Mouse (Mus musculus) heart, embryonic 12.5 days (tissue): ENCODE measurements around the gene 2410131K14Rik. TPM values are rescaled to one million over a fixed set of nuclear protein-coding genes. Genes with fewer than 3 reads are reported as not detected.

ENCODE experiments used
- ATAC-seq: fragments of 200-750 bp; cut with Nextera tagmentation; 2 replicates; pipeline ENCODE4 v1.8.0; 2017; ENCODE audit warnings: moderate TSS enrichment, moderate library complexity; ENCODE audit not compliant: insufficient number of reproducible peaks, low FRiP score
- H3K27ac ChIP-seq: fragments of 300-500 bp; sonication (generic); 2 replicates; pipeline ENCODE4 v1.5.1; 2016; ENCODE audit warnings: mild to moderate bottlenecking, moderate library complexity; ENCODE audit not compliant: poor library complexity, severe bottlenecking
- H3K27me3 ChIP-seq: fragments of 300-500 bp; sonication (generic); replicated peaks from 2 replicates; pipeline ENCODE4 v1.6.1; 2016; ENCODE audit warnings: mild to moderate bottlenecking, moderate library complexity
- H3K36me3 ChIP-seq: fragments of 300-500 bp; sonication (generic); 2 replicates; pipeline ENCODE4 v1.6.1; 2016; ENCODE audit warnings: mild to moderate bottlenecking, moderate library complexity
- H3K4me1 ChIP-seq: fragments of 300-500 bp; sonication (generic); replicated peaks from 2 replicates; pipeline ENCODE4 v1.6.1; 2016; ENCODE audit warnings: mild to moderate bottlenecking
- H3K4me2 ChIP-seq: fragments of 300-500 bp; sonication (generic); 2 replicates; pipeline ENCODE4 v1.6.1; 2016; ENCODE audit warnings: mild to moderate bottlenecking, moderate library complexity
- H3K4me3 ChIP-seq: fragments of 300-500 bp; sonication (generic); 2 replicates; pipeline ENCODE4 v1.5.1; 2016; ENCODE audit warnings: mild to moderate bottlenecking
- H3K9ac ChIP-seq: fragments of 300-500 bp; sonication (generic); 2 replicates; pipeline ENCODE4 v1.6.1; 2016; ENCODE audit warnings: mild to moderate bottlenecking, moderate library complexity
- H3K9me3 ChIP-seq: fragments of 300-500 bp; sonication (generic); replicated peaks from 2 replicates; pipeline ENCODE4 v1.6.1; 2016; ENCODE audit warnings: mild to moderate bottlenecking, moderate library complexity
- WGBS: fragments of 180-500 bp; shearing (Covaris S2); methylation state at CpG from one replicate; pipeline ENCODE4 v1.1.7; 2016; 5-methylcytosine and 5-hydroxymethylcytosine counted together
- polyA plus RNA-seq: library from polyadenylated mRNA; unstranded; fragments of >200 nt; fragmentation: Nextera tagmentation; extraction: Ambion mirVana; gene quantifications from 2 replicates; pipeline ENCODE4 v1.2.1, GENCODE M21; 2016

2410131K14Rik gene
- polyA plus RNA-seq, 1 experiment from 2014 or later = 6.8 TPM

DNA sequence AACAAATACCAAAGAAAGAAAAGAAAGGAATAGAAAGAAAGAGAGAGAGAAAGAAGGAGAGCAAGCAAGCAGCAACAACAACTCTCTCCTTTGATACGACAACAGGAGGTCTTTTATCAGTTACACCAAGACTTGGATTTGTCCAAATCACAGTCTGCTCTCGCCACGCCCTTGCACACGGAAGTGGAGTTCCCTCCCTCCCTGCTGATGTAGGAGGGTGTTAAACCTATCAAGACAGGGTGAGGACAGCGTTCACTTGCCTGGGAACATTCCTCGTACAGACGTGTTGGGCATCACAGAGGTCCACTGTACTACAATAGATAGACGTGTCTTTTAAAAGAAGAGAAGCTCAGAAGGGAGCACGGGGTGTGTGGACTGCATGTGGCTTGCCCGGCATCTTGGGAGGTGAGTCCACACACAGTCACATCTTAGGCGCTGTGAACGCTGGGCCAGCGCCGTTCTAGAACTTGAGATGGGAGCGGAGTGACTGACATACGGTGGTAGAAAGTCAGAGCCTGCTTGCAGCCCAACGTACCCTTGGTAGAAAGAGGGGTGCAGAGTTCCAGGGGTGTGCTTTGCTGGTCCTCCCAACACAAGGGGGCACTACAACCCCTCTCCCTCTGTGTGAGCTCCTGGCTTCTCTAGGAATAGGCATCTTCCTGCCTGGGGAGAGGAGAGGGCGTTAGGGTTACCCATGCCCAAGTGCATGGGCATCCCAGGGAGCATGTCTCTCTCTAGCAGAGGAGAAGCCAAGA, 32.9 kb downstream of the 2410131K14Rik start:
- 64% methylated on average over 18 of the region's 18 CpGs for WGBS
- H3K9ac ChIP-seq = no peak overlapping the region
- H3K27me3 ChIP-seq = peaks cover 58% of the 10 kb centered on the region
- no peak overlapping the region for H3K4me2 ChIP-seq
- H3K4me1 ChIP-seq = peaks cover 31% of the 10 kb centered on the region
- H3K4me3 ChIP-seq = no peak overlapping the region
- no peak for ATAC-seq
- H3K27ac ChIP-seq = no peak overlapping the region
- H3K36me3 ChIP-seq = no peaks in the 10 kb centered on the region
- no peaks in the 10 kb centered on the region for H3K9me3 ChIP-seq

DNA sequence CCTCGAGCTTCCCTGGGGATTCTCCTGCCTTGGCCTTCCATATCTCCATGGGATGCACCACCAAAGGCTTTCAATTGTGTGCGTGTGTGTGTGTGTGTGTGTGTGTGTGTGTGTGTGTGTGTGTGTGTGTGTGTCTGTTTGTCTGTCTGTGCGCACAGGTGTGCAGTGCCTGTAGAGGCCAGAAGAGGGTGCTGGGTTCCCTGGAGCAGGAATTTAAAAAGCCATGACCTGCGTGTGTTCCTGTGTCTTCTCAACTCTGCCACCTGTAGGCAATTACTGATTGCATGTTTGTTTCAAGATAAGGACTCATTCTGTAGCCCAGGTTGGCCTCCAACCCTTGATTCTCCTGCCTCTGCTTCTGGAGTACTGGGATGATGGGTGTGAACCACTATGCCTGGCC, 46.4 kb downstream of the 2410131K14Rik start:
- H3K27ac ChIP-seq = no peak overlapping the region
- no peak overlapping the region for H3K4me2 ChIP-seq
- no peaks in the 10 kb centered on the region for H3K27me3 ChIP-seq
- 89% methylated on average over 4 of the region's 4 CpGs for WGBS
- no peaks in the 10 kb centered on the region for H3K9me3 ChIP-seq
- ATAC-seq = no peak
- no peaks in the 10 kb centered on the region for H3K36me3 ChIP-seq
- H3K4me1 ChIP-seq = peaks cover 42% of the 10 kb centered on the region
- H3K4me3 ChIP-seq = no peak overlapping the region
- H3K9ac ChIP-seq = no peak overlapping the region

DNA sequence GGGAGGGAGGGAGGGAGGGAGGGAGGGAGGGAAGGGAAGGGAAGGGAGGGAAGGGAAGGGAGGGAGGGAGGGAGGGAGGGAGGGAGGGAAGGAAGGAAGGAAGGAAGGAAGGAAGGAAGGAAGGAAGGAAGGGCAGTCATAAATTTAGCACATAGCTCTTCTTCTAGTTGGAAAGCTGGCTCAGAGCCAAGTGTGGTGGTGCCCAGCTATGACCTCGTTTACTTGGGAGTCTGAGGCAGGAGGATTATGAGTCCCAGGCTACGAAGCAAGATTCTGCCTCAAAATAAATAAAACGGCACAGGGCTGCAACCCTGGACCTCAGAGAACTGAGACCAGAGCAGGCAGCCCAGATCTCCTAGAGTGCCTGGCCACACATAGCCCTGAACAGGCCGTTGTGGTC, 47.4 kb downstream of the 2410131K14Rik start:
- Histone ChIP-seq H3K4me3 (no peak overlapping the region), H3K9ac (no peak overlapping the region), H3K36me3 (no peaks in the 10 kb centered on the region), H3K27me3 (no peaks in the 10 kb centered on the region), H3K27ac (no peak overlapping the region), H3K9me3 (no peaks in the 10 kb centered on the region), H3K4me1 (peaks cover 52% of the 10 kb centered on the region), H3K4me2 (no peak overlapping the region)
- no peak for ATAC-seq
- whole genome bisulfite sequencing = 58% methylated on average over 4 of the region's 4 CpGs

DNA sequence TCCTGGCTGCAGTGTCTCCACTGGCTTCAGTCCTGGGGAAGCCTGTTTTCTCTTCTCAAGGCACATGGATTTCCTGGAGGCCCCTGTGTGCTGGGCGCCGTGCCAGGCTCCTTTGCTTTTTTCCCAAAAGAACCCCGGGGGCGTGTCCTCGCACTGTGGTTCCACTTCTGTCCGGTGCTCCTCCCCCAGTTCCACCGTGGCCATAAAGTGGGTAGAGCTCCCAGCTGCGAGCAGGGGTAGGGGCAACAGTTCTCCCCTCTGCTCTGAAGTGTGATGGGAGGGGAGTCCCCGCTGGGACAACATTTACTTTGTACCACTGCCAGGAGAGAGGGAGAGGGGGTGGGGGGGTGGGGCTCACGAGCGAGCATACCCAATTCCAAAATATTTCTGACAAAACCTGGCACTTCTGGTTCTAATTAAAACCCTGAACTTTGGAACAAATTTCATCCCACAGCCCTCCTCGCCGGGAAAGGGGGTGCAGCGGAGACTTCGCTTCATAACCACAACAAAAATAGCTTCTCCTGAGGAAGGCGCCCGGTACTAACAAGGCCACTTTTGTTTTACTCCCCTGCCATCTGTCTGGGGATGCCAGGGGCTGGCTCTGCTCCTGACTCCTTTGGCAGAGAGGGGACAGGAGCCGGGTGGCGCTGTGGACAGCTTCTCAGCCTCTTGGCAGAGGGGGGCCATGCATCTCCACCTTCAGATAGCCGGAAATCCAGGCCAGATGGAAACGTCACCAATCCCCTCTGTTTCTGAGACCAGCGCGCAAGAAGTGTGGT, 49.2 kb downstream of the 2410131K14Rik start:
- Histone ChIP-seq H3K36me3 (no peaks in the 10 kb centered on the region), H3K4me3 (peak overlapping the region; percentile 24), H3K9me3 (no peaks in the 10 kb centered on the region), H3K27ac (peak overlapping the region; percentile 73), H3K9ac (0 out of 2 replicates have a peak overlapping the region, but pooled peaks have one; percentile 36), H3K4me2 (peak overlapping the region; percentile 62), H3K4me1 (peaks cover 59% of the 10 kb centered on the region), H3K27me3 (no peaks in the 10 kb centered on the region)
- ATAC-seq = peak; percentile 82
- WGBS = 26% methylated on average over 23 of the region's 23 CpGs

DNA sequence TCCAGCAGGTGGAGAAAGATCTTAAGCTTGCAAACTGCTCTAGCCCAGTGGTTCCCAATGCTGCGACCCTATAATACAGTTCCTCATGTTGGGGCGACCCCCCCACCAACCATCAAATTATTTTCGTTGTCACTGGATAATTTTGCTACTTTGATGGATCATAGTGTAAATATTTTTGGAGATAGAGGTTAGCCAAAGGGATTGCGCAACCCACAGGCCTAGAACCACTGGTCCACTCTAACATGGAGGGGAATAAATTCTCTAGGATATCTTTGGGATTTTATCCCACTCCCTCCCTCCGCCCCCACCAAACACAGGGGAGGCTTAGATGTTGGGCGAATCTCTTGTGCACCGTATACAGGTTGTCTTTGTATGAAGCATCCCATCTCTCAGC, 49.8 kb downstream of the 2410131K14Rik start:
- Histone ChIP-seq H3K4me3 (no peak overlapping the region), H3K9me3 (no peaks in the 10 kb centered on the region), H3K27me3 (no peaks in the 10 kb centered on the region), H3K4me1 (peaks cover 54% of the 10 kb centered on the region), H3K36me3 (no peaks in the 10 kb centered on the region), H3K9ac (no peak overlapping the region), H3K27ac (peak overlapping the region; percentile 73), H3K4me2 (peak overlapping the region; percentile 62; the same call in 1 of the 2 replicates)
- WGBS = 80% methylated on average over 7 of the region's 7 CpGs
- ATAC-seq = no peak

DNA sequence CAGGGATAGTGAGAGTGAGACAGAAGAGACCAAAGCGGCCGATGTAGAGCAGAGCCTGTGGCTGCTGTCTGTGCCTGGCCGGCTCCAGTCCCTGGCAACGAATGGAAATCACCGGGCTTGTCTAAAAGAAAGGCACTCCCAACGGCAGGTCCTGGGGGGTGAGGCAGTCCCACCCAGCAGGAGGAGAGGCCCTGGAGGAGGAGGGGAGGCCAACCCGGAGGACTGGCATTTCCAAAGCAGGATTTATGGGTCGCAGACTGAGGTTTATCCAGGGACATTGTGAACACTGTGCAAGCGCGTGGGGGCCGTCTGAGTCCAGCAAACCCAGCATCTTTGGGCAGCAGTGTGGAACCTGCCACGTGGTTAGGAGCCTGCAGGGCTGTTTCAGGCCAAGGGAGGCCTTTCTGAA, 52.3 kb downstream of the 2410131K14Rik start:
- Histone ChIP-seq H3K36me3 (no peaks in the 10 kb centered on the region), H3K4me3 (no peak overlapping the region), H3K4me2 (peak overlapping the region; percentile 38), H3K4me1 (peaks cover 43% of the 10 kb centered on the region), H3K9ac (no peak overlapping the region; the same call in 1 of the 2 replicates), H3K27ac (peak overlapping the region; percentile 3; the same call in 1 of the 2 replicates), H3K27me3 (no peaks in the 10 kb centered on the region), H3K9me3 (no peaks in the 10 kb centered on the region)
- ATAC-seq = no peak
- 23% methylated on average over 12 of the region's 12 CpGs for whole genome bisulfite sequencing

DNA sequence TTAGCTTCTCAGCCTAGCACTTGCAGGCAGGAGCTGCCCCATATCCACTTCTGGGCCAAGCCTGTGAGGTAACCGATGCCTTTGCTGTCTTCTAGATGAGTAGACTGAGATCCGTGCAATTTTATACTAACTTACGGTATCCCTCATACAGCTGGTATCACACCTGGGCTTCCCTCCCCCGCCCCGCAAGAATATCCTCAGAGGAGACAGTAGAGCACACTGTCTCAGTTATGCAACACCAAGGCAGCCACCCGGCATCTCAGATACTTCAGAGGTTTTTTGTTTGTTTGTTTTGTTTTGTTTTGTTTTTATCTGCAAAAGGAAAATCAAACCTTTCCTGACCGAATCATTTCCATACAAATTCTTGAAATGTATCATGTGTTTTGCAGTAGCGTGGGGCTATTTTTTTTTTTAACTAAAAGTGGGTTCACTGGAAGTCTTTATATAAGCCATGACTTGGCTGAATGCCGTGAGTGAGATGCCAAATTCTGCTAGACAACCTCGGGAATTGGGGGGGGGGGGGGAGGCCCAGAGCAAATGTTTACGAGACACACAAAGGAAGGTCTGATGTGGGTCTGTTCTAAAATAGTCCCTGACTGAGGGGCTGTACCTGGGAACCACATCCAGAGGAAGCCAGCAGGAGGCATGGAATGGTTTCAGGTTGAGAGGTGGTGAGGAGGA, 54.8 kb downstream of the 2410131K14Rik start:
- Histone ChIP-seq H3K9ac (no peak overlapping the region), H3K4me2 (no peak overlapping the region), H3K4me1 (peaks cover 29% of the 10 kb centered on the region), H3K9me3 (no peaks in the 10 kb centered on the region), H3K27me3 (no peaks in the 10 kb centered on the region), H3K4me3 (no peak overlapping the region), H3K27ac (no peak overlapping the region), H3K36me3 (no peaks in the 10 kb centered on the region)
- no peak for ATAC-seq
- WGBS = 75% methylated on average over 11 of the region's 11 CpGs

DNA sequence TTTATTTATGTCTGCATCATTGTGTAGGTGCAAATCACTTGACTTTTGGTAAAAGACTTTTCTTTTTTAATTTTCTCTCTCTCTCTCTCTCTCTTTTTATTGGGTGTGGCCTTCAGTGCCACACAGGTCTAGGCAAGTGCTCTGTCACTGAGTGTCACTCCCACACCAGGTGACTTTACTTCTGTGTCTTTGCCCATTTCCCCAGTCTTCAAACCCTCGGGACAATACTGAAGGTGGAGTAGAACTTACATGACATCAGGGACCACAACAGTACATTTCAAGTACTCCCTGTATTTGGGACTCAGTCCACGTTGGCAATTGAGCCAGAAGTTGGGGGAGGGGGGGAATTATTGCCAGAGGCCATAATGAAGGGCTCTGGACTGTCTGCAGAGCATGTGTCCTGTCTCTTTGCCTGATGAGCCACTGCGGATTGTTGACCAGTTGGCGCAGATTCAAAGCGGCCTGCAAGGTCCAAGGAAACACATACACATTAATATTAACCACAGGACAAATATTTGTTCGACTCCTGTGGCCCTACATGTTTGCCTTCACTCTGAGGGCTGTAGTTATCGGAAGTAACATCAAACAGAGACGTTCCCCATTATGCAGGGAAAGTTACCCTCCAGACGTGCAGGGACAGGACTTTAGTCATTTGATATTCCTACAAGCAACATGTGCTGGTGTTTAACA, 57.6 kb downstream of the 2410131K14Rik start:
- no peak overlapping the region for H3K4me2 ChIP-seq
- WGBS = 73% methylated on average over 9 of the region's 9 CpGs
- ATAC-seq = no peak
- H3K9me3 ChIP-seq = no peaks in the 10 kb centered on the region
- H3K4me3 ChIP-seq = no peak overlapping the region
- H3K36me3 ChIP-seq = no peaks in the 10 kb centered on the region
- H3K4me1 ChIP-seq = peaks cover 7% of the 10 kb centered on the region
- H3K9ac ChIP-seq = no peak overlapping the region
- H3K27ac ChIP-seq = no peak overlapping the region
- H3K27me3 ChIP-seq = no peaks in the 10 kb centered on the region

DNA sequence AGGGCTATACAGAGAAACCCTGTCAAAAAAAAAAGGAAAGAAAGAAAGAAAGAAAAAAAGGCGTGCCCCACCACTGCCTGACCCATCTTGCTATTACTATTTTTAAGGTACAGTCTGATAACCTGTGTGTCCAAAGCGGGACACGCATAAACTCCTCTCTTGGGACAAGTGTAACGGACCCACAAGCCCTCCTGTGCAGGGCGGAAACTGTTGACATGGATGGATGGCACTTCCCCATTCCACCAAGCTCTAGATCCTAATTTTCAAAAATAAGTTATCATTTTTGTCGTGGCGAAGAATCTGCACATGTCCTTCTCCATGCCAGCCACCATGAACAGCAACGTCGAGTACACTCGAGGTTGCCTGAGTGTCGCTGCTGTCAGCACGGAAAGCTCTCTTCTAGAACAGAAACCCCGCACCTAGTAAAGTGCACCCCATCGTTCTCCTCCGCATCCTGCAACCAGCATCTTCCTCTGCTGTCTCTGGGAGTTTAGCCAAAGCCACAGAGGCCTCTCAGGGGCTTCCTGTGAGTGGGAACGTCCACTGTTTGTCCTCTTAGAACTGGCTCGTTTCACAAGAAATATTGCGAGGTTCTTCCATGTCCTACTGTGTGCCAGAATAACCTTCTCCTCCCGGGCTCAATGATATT, 60.1 kb downstream of the 2410131K14Rik start:
- no peaks in the 10 kb centered on the region for H3K36me3 ChIP-seq
- H3K27me3 ChIP-seq = no peaks in the 10 kb centered on the region
- no peaks in the 10 kb centered on the region for H3K9me3 ChIP-seq
- 81% methylated on average over 19 of the region's 19 CpGs for WGBS
- 0 out of 2 replicates have a peak, but pooled peaks cover under 1% of the 10 kb centered on the region for H3K4me1 ChIP-seq
- no peak overlapping the region for H3K4me3 ChIP-seq
- H3K9ac ChIP-seq = no peak overlapping the region
- no peak overlapping the region for H3K4me2 ChIP-seq
- no peak overlapping the region for H3K27ac ChIP-seq
- ATAC-seq = no peak

DNA sequence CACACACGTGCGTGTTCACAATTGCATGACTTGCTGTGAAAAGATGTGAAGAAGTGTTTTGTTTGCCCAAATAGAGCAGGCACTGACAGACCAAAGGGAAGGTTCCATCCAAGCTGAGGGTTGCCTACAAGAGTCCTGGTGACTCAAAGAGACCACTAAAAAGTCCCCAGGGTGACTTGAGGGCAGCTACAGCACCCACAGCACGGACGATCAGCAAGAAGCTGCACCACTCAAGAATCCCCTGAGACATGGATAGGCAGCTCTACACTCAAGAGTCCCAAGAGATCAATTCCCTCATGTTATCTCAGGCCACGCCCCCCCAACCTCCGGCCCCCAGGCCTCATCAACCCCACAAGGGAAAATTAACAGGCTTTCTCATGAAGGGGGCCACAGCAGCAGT, 65.4 kb downstream of the 2410131K14Rik start:
- no peaks in the 10 kb centered on the region for H3K27me3 ChIP-seq
- no peaks in the 10 kb centered on the region for H3K9me3 ChIP-seq
- ATAC-seq = no peak
- no peak overlapping the region for H3K4me3 ChIP-seq
- peaks cover 9% of the 10 kb centered on the region; the same call in 1 of the 2 replicates for H3K4me1 ChIP-seq
- WGBS = 52% methylated on average over 6 of the region's 6 CpGs
- H3K36me3 ChIP-seq = no peaks in the 10 kb centered on the region
- no peak overlapping the region for H3K4me2 ChIP-seq
- H3K9ac ChIP-seq = no peak overlapping the region
- no peak overlapping the region for H3K27ac ChIP-seq
